Mouse (Mus musculus) embryo, embryonic 9.5 days (tissue): ENCODE results near the gene Llgl2.
A peak's percentile ranks its signal among the peaks of the same experiment; 100 is the strongest.

ENCODE experiments used
- DNase-seq: peaks from one replicate; pipeline ENCODE4 v3.0.0-alpha.2; 2017; ENCODE audit errors: extremely low spot score

The Llgl2 gene

DNA sequence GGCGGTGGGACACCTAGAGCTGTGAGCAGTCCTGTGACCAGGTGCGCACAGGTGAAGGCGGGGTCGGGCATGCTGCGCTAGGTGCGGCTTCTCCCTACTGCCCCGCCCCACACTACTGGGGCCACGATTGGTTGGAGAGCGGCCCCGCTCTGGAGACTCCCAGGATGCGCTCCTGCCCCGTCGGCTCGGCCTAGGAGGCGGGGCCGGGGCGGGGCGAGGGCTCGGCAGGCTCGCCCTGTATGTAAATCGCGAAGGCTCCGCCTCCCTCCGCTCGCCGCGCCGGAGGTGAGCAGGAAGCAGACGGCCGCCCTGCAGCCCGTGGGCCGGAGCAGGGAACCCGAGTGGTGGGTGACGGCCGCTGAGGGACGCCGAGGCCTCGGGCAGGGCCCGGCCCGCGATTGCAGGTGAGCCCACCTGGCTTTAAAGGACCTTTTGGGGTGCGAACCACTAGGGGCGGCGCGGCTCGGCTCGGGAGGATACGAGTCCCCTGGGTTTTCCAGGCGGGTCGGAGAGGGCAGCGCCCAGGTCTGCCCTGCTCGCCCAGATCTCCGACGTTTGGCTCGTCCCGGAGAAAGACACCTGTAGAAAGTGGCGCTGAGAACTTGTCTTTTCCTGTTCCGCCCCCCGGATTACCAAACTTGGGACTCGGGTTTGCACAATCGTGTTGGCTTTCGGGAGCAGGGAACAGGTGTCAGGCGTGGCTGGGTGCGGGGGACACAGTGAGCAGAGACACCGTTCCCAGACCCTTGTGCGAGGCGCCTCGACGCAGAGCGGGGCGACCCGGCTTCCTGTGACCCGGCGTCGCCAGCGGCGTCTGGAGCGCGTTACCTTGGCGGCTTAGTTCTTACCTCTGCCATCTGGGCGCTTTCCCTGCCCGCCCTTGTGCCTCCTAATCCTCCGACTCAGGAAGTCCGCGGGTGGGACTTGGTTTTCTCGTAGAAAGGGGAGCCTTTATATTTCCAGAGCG, at the start of gene Llgl2:
Gene Llgl2 (plus strand): TSS at position 276 of the 967 bp plus-strand sequence.
- DNase-seq, result peak; percentile 87

DNA sequence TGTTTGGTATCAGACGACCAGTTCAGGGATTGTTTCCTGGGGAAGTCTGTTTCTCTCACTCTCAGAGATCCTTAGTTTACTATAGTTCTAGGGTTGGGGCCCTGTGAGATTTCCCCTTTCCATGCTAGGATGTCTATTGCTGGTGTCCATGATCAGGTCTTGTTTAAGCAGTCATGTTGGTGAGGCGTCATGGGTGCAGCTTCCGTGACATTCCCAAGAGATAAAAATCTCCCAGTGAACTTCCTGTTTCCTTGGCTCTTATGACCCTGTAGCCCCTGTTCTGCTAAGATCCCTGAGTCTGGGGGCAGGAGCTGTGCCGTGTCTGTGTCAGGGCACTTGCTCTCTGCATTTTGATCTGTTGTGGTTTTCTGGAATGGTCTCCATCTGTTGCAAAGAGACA, 49.2 kb upstream of the Llgl2 start:
- no peak for DNase-seq

DNA sequence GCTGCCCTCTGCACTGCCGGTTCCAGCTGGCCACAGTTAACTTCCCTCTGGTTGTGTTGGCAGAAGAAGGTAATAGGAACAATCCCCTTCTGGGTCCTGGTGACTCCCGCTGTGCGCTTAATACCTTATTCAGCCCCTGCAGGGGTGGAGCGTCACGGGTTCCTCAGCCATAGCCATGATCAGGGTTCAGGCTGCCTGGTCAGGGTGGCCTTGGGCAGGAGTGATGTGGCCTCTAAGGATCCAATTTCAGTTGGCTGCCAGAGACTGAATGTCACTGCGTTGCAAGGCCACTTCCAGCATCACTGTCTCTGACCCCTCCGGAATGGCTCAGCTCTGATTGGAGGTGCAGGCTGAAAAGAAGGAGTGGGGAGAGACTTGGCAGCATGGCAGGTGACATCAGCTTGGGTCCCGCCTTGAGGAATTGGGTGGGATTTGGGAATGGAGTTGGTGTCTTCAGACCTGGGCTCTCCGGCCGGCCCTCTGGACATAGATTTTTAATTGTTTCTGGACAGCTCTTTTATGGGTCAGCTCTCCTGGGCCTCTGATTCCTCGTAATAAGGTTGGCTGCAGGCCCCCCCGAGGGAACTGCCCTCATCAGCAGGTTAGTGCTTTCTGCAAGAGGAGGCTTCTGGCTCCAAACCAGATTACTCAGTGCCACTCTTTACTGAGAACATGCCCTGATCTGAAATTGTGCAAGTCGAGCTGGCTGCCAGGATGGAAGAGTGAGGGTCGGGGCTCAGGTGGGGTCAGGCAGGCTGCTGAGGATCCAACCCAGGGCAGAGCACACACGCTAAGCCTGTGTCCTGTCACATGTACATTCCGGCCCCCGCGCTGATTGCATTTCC, 47.8 kb upstream of the Llgl2 start:
- DNase-seq, result no peak

DNA sequence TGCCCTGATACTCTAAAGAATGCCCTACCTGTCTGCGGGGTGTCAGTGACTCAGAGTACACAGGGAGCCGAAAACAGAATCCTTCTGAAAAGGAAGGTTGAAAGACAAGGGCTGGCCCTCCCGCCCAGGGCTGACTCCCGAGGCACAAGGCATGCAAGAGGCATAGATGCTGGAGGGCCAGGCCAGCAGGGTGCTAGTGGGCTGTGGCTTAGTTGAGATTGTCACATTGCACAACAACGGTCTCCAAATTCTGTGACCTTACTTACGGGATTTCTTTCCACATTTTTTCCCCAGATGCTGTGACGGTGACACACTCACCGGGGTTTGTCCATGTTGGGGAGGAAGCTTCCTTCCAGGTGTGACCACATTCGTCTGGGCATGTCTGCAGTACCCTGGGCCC, 46.9 kb upstream of the Llgl2 start:
- DNase-seq, result no peak

DNA sequence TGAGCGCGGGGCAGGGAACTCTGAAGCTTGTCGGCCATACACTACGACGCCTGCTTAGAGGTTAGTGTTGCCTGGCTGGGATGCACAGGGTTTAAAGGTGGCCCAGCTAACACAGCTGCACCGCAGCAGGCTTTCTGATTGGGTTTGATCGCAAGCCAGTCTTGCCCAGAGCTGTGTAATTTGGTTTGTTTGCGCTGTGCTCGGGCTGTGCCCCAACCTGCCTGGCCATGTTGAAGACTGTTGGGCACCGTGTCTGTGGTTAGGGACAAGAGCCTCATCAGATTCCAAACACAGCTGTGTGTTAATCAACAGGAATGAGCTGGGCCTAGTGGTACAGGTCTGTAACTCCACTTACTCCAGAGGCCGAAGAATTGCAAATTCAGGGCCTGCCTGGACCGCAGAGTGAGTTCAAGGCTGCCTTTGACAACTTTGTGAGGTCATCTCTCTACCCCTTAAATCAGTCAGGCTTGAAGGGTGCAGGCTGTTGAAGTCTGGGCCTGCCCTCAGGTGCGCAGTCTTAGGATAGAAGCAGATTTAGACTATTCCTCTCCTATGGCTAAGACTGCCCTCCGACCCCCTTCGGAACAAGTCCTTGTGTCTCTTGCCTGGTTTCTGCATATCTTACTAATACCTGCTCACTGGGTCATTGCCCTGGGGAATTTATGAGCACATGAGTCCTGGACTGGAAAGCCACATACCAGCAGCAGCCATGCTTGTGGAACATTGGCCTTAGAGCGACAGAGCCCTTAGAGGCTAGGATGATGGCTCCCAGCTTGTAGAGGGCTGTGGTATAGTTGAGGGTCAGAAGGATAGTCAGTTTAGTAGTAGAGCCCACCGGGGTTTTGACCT, 46.1 kb upstream of the Llgl2 start:
- no peak for DNase-seq

DNA sequence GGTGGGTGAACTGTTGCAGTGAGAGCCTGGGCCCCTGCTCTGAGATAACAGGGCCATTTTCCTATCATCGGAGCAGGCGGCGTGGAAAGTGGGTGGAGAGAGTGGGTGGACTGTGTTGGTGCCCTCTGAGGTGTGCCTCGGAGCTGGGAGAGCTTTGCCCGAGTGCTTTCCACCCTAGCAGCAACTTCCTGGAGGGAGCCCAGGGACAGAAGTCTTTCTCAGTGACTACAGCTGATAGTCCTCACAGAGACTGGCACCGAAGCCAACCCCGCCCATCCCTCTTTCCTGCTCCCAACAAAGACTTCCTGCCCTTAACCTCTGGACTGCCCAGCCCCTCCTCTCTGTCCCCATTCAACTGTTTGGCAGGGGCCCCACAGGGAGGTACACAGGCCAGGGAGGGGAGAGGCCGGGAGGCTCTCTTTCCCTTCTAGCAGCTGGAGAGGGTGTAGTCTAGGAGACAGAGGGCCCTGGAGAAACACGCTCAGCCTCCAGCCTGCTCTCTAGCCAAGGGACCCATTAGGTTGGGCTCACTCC, 44.7 kb upstream of the Llgl2 start:
- peak; percentile 80 for DNase-seq

DNA sequence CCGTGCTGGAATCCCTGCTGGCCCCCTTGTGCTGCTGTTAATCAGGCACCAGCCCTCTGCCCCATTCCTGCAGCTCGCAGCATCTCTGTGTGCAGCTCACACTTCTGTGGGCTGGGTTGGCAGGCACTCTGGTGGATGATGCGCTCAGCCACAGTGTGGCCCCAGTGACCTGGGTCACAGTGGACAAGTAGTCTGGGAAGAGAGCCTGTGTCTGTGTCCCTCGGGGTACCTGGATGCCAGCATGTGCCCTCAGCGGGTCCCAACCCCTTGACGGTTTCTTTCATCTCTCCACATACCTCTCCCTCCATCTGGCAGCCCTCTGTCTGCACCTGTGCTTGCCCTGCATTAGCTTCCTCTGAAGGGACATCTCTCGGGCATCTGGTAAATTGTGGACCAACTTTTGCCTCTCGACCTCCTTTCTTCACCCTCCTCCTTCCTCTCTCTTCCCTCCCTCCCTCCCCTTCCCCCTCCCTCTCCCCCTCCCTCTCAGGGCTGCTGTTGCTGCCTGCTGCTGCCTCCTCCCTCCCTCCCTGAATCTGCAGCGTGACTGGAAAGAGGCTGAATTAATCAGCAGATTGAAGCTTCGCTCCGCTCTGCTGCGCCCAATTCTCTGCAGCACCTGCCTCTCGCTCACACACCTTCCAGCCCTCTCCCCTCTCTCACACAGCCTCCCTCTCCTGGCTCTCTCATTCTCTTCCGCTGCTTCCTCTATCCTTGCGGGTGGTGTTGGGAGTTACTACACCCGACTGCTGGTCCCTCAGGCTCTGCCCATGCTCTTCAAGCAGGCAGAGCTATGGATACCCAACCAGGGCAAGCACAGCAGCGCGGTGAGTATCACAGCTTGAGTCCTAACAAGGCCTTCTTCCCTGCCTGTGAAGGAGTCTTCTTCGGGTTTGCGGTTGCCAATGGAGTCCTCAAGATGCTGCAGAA, 43.4 kb upstream of the Llgl2 start:
- DNase-seq, result peak; percentile 59

DNA sequence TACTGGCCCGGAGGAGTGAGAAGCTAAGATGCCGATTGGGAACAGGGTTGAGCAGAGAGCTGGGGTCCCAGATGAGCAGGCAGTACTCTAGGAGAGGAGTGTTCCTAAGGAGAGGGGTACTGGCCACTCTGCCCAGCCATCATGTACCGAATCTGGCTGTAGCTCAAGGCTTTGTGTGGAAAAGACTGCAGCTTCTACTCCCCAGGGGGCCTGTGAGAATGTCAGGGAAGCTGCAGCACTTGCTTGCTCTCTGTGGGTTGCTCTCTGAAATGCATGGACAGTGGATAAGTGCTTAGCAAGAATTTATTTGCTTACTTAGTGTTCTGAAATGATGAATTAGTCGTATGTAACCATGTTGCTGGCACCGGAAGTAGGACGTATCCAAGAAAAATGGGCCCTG, 37.4 kb upstream of the Llgl2 start:
- DNase-seq, result no peak

DNA sequence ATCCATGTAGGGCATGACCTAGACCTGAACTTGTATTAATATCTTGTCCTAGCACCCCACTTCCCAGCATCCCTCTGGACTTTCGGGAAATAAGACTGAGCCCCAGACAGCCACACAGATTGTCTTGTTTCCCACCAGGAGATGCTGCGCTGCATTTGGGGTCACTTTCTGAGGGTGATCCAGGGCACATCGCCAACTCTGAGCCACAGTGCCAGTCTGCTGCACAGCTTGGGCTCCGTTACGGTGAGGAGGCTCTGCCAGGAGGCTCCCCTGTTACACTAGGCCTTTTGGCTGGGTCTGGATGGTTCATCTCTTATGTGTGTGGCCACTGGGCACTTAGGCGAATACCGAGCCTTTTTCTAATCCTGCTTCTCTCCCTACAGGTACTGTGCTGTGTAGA, 34.1 kb upstream of the Llgl2 start:
- DNase-seq, result no peak

DNA sequence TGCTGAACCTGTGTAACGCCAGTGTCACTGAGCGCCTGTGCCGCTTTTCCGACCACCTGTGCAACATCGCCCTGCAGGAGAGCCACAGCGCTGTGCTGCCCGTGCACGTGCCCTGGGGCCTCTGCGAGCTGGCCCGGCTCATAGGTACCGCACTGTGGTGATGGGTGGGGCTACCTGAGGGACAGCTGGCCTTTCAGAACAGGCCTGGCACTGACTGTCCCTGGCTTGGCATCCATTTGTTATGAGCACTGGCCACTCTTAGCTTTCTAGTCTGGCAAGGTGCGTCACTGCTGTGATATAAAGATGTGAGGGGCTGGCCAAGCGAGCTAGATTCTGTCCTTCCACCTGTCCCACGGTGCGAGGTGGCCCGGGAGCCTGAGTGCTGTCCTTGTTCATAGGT, 31.9 kb upstream of the Llgl2 start:
- no peak for DNase-seq

DNA sequence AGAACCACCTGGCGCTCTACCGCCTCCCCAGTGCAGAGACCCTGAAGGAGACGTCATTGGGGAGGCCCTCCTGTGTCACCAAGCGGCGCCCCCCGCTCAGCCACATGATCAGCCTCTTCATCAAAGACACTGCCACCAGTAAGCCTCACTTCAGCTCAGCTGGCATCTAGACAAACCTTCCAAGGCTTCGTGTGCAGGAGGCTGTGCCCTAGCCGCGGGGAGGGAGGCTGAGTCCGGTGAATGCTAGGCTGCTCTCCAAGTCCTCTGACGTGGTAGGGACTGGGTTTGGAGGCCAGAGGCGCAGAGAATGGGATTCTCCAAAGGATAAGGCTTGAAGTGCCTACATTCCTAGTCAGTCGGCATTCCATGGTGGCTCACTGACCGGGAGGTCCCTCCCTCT, 31.5 kb upstream of the Llgl2 start:
- DNase-seq, result no peak

DNA sequence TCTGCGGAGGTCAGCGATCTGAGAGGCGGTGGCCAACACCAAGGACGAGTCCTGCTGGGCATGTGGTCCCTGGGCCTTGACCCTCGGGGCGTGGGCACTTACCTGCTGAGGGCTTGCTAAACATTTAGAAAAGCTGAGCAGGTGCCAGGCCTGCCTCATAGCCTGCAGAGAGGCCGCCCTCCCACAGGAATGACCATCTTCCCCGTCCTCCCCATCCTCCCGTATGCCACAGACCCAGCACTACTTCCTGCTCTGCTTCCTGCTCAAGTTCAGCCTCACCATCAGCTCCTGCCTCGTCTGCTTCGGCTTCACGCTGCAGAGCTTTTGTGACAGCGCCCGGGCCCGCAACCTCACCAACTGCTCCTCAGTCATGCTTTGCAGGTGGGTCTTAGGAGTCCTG, 27.0 kb upstream of the Llgl2 start:
- no peak for DNase-seq

DNA sequence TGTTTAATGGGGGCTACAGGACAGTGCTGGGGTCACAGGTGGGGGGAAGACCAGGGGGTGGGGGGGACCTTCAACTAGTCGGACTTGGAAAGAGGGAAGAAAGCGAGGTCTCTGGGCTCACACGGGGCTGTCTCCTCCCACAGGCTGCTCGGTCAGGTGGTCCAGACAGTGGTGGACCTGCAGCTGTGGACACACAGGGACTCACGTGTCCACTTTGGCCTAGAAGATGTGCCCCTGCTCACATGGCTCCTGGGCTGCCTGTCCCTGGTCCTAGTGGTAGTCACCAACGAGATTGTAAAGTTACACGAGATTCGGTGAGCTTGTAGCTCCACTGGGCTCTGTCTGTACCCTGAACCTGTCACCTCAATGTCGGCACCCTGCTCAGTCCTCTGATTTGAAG, 26.2 kb upstream of the Llgl2 start:
- DNase-seq, result no peak

DNA sequence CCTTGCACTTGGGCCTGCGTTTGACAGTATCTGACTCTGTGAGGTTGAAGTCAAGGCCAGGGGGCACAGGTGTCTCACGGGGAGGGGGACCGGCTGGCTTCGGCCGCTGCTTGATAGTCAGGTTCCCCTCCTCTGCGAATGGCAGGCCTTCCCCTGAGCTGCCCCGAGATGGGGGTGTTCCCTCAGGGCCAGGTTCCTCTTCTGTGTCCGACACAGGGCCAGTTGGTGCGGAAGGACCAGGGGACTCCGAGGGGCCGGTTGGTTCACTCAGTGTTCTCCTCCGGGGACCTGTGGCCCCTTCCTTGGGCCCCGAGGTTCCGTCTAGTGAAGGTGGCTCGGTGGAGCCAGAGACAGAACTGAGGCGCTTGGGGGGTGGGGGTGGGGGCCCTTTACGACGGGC, 22.9 kb upstream of the Llgl2 start:
- no peak for DNase-seq

DNA sequence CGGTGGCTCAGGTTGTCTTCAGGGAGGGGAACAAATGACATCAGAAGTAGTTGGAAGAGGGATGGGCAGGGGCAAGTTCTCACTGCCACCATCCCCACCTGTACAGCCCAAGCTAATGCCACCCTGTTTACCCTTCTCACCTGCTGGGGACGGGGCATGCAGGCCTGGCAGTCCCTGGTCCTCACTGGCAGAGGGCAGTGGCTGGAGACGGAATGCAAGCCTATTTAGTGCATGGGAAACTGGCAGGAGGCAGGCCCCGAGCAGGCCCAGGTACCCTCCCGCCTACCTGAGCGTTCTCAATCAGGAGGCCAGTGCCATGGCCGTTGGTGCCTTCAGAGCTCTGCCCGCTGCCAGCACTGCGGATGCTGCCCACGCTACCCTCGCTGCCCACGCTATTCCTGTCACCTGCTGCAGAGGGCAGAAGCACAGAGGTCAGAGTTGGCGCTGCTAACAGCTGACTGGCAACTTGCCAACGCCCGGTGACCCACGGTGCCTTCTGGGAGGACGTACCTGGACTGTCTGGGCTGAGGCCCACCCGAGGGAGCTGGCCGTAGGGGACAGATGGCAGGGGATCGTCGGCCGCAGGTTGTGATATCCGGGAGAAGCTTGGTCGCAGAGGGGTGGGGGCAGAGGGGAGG, 20.7 kb upstream of the Llgl2 start:
- DNase-seq, result no peak

DNA sequence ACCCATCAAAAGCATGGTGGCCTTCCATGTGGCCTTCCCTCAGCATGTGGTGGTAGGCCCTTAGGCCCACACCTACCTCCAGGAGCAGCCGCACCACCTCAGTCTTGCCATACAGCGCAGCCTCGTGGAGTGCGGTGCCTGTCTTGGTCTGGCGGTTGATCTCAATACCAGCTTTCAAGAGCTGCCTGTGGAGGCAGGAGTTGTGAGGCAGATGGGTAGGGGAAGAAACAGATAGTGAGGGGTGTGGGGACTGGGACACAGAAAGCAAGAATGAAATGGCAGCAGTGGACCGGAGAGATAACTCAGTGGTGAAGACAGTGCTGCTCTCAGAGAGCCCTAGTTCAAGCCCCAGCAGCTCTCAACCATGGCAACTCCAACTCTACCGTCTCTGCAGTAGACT, 18.8 kb upstream of the Llgl2 start:
- no peak for DNase-seq

DNA sequence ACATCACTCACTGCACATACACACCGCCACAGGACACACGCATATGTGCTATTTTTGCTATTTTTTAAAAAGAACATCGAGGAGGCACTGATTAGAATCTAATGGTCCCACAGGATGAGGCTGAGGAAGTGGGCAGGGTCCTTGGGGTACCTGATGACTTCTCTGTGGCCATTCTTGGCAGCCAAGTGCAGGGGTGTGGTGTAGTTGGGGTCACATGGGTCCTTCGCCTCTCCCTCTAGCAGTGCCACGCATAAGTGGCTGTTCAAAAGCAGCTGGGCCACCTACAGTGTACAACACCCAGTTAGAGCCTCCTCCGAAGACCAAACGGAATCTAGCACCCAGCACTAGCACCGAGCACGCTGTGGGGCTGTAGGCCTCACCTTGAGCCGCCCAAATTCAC, 17.7 kb upstream of the Llgl2 start:
- no peak for DNase-seq

DNA sequence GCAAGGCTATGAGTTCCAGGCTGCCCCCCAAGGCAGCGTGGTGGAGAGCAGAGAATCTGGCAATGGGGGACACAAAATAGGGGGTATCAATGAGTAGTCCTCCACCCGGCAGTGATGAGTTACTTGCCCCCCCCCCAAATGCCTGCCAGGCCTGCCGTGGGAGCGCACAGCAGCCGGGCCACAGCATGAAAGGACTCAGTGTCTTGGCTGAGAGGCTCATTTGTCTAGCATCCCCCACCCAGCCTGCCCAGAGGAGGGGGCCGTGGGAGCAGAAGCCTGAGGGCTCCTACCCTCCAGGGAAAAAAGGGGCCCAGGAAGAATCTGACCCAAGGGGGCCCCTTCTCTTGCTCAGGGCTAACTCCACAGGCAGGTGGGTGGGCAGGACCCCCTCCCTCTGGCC, 16.5 kb upstream of the Llgl2 start:
- DNase-seq, result no peak

DNA sequence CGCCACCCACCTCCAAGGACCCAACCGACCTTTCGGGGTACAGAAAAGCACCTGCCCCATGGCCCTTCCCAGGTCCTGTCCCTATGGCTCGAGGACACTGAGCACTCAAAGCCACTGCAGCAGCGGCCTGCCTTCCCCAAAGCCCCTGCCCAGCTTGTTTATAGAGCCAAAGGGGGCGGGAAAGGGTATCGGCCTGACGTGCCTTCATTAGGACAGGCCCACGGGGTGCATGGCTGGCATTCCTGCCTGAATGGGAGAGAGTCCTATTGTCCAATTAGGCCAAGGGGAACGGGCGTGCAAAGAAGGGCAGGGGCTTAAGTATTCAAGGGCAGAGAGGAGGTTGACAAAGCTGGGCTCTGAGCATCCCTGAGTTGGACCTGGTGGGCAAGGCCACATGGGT, 15.9 kb upstream of the Llgl2 start:
- DNase-seq, result no peak

DNA sequence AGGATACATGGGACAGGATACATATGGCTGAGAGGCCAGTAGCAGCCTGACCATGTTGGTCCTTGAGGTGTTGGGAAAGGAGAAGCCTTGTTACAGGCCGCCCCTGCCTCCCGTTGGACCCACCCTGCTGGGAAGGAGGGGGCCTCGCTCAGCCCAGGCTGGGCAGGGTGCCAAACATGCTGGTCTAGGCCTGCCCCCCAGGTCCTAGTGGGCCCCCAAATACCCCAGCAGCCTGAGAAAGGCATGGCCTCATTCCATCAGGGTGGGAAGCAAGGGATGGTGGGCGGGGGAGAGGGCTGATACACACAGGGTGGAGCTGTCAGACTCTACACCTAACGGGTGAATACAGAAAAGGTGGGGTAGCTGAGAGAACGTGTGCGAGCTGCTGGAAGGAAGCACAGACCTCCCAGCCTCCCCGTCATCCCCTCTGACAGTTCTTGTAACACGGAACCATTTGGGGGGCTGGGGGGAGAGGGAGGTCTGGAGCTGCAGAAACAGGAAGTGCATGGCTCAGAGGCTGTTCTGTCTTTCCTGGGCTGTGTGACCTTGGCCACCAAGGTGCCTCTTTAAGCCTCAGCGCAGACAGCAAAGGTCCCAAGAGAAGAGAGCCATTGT, 15.0 kb upstream of the Llgl2 start:
- no peak for DNase-seq
